Mouse (Mus musculus): Measurements from ENCODE around the gene Chrm5.

The Chrm5 gene

DNA sequence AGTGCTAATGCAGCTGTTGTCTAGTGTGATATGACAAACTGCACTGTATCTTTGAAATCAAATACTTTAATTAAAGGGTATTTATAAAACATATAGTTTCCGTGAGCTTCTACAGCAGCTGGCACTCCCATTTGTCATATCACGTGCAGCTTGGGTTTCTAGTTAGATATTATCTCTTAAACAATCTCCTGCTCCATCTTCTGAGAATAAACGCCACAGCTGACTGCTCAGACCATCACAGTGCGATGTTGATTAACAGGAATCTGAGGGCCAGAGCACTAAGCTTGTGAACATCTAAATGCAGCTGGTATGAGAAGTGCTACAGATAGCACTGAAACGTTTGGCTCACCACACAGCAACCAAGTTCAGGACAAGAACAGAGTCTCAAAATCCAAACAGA, 50.2 kb downstream of the Chrm5 start:
- DNase-seq (ENCODE audit: low read depth, low spot score), result no peak

DNA sequence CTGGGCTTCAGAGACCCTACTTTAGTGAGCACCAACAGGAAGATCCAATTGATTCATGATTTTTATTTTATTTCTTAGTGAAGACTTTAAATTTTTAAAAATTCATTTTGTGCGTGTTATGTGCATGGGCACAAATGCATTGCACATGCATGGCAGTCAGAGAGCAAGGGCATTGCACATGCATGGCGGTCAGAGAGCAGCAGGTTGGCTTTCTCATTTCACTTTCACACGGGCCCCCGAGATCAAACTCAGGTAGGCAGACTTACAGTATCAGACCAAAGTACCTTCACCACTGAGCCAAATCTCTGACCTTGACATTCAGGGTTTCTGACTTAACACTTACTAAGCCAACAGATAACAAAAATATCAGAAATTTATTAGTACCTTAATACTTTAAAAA, 50.9 kb downstream of the Chrm5 start:
- DNase-seq (ENCODE audit: low read depth, low spot score), result no peak
